Mouse (Mus musculus) megakaryocyte, embryonic 14.5 days (primary cell): ENCODE results near the gene Ldlr. TPM values are rescaled to one million over a fixed set of nuclear protein-coding genes. Genes with fewer than 3 reads are reported as not detected.
"Not testable (repeated sequence)": the region's sequence is repeated elsewhere in the genome, so short reads cannot be mapped to it uniquely, and the experiment has no call there.

ENCODE experiments used
- H3K27me3 ChIP-seq: replicated peaks from 2 replicates; pipeline ENCODE3; 2012; ENCODE audit warnings: inconsistent platforms
- H3K36me3 ChIP-seq: replicated peaks from 2 replicates; pipeline ENCODE3; 2012; ENCODE audit warnings: low read length, inconsistent platforms, mixed read lengths
- H3K4me1 ChIP-seq: 2 replicates; pipeline ENCODE4 v1.6.1; 2012; ENCODE audit warnings: inconsistent platforms
- H3K4me3 ChIP-seq: replicated peaks from 2 replicates; pipeline ENCODE3; 2012; ENCODE audit warnings: moderate library complexity, mild to moderate bottlenecking, inconsistent platforms
- H3K9me3 ChIP-seq: 2 replicates; pipeline ENCODE4 v1.6.1; 2012; ENCODE audit warnings: inconsistent platforms
- FLI1 ChIP-seq: IDR thresholded peaks from 2 replicates; pipeline ENCODE4 v1.6.1; 2012; ENCODE audit warnings: low read length, inconsistent platforms, mixed read lengths
- GATA1 ChIP-seq: IDR thresholded peaks from 3 replicates; pipeline ENCODE4 v1.6.1; 2012; ENCODE audit warnings: mixed read lengths, low read length, inconsistent platforms, borderline replicate concordance
- polyA plus RNA-seq: library from polyadenylated mRNA; stranded (reverse); fragments of >175 nt; gene quantifications from 2 replicates; pipeline ENCODE4 v1.2.3, GENCODE M21; 2012; ENCODE audit warnings: low replicate concordance; ENCODE audit not compliant: insufficient read depth

The Ldlr gene
- polyA plus RNA-seq, 1 experiment, result 26.9 TPM

DNA sequence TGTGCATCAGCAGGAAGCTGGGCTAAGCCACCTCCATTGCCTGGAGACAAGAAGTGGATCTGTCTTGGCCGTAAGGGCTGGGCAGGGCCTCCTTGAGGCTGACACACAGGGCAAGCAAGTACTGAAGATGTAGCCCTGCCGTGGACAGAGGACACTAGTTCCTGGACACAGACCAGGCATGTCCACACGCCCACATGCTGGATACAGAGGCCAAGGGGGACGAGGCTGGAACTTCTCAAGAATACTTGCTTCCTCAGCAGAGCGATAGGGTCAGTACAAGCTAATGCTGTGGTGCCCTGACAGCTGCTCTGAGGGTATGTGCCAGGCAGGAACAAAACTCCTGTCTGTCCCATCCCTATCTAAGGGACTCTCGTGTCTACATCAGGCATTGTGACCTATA lies 26.2 kb upstream of the Ldlr start:
- Histone ChIP-seq H3K9me3 (no peaks in the 10 kb centered on the region), H3K27me3 (no peaks in the 10 kb centered on the region), H3K4me3 (no peak overlapping the region), H3K36me3 (peaks cover 93% of the 10 kb centered on the region), H3K4me1 (peaks cover 60% of the 10 kb centered on the region)
- TF ChIP-seq GATA1 (no peak), FLI1 (no peak)

DNA sequence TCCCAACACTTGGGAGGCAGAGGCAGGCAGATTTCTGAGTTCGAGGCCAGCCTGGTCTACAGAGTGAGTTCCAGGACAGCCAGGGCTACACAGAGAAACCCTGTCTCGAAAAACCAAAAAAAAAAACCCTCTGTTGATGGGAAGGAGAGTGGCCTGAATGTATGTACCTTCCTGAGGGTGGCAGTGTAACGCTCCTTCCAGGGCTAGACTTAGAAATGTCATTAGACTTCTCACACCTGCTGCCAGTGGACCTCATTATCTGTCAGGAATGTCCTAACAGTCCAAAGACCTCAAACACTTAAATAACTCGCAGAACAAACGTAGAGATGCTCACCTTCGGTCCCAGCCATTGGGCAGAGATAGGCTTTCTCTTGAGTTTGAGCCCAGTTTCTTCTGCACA lies 24.0 kb upstream of the Ldlr start:
- H3K4me3 ChIP-seq, H3K27me3 ChIP-seq, H3K9me3 ChIP-seq: not testable (repeated sequence)
- peaks cover 93% of the 10 kb centered on the region for H3K36me3 ChIP-seq
- H3K4me1 ChIP-seq, result peaks cover 39% of the 10 kb centered on the region

DNA sequence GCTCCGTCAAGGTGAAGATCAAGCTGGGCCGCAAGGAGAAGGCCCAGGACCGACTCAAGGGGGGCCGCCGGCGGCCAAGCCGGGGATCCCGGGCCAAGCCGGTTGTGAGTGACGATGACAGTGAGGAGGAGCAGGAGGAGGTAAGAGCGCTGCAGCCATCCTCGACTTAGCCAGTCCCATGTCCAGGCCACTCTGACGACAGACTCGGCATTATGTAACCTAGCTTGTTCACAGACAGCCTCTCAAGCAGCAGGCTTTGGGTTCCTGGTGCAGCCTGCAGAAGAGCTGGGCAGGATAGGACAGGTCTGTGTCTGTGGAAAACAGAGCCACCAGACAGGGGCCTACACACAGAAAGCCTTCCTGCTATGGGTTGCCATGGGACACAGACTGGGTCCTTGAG lies 22.2 kb upstream of the Ldlr start:
- no peak for TF ChIP-seq GATA1
- no peak for TF ChIP-seq FLI1
- Histone ChIP-seq H3K4me3 (no peak overlapping the region), H3K4me1 (peaks cover 21% of the 10 kb centered on the region), H3K27me3 (no peaks in the 10 kb centered on the region), H3K9me3 (no peaks in the 10 kb centered on the region), H3K36me3 (peaks cover 94% of the 10 kb centered on the region)

- TF ChIP-seq GATA1 (no peak), FLI1 (no peak)
- no peak overlapping the region for H3K4me3 ChIP-seq
- peaks cover 6% of the 10 kb centered on the region for H3K4me1 ChIP-seq
- H3K36me3 ChIP-seq, result peaks cover 93% of the 10 kb centered on the region
- no peaks in the 10 kb centered on the region for H3K9me3 ChIP-seq
- H3K27me3 ChIP-seq, result no peaks in the 10 kb centered on the region
Observed at GRCm38 (mm10) chr9:21703494-21703893, 19.8 kb upstream of the Ldlr start.

DNA sequence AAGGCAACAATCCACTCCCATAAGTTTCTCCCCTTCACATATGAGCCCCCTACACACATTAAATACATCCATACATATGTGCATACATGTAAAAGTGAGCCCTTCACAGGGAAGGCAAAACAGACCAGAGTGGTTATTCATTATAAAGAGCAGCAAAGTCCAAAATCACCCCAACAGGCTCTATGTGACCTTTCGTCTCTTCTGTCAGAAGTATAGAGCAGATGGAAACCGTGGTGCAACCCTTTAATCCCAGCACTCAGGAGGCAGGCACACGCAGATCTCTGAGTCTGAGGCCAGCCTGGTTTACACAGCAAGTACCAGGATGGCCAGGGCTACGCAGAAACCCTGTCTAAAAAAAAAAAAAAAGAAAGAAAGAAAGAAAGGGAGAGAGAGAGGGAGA lies 17.2 kb upstream of the Ldlr start:
- H3K27me3 ChIP-seq, result no peaks in the 10 kb centered on the region
- H3K4me3 ChIP-seq, result no peak overlapping the region
- TF ChIP-seq FLI1, result no peak
- TF ChIP-seq GATA1, result no peak
- peaks cover 82% of the 10 kb centered on the region for H3K36me3 ChIP-seq
- H3K9me3 ChIP-seq, result no peaks in the 10 kb centered on the region
- H3K4me1 ChIP-seq, result peaks cover 11% of the 10 kb centered on the region

DNA sequence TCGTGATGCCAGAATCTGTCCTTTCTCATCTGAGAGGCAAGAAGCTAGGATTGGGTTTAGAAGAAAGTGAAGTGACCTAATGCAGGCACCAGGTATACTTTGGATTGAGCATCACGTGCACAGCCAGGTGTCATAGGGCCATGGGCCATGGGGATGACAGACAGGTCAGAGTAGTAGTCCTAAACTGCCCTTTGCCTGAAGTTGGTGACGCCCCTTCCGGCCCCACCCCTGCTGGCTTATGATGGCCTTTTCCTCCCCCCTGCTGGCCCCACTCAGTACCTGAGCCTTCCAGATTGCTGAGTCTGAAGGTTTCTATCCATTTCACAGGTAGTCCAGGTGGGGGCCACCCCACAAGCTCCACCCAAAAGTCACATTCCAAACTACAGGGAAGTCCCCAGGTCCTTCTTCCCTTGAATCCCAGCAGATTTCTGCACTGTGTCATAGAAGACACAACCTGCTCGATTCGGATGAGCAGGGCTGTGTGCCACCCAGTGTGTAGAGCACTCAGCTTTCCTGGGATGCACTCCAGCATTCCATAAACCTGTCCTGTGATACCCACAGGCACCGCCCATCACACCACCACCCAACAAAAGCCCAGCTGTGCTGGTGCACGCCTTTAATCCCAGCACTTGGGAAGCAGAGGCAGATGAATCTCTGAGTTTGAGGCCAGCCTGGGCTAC lies 16.6 kb upstream of the Ldlr start:
- Histone ChIP-seq H3K4me1 (peaks cover 11% of the 10 kb centered on the region), H3K36me3 (peaks cover 76% of the 10 kb centered on the region), H3K4me3 (no peak overlapping the region), H3K27me3 (no peaks in the 10 kb centered on the region), H3K9me3 (no peaks in the 10 kb centered on the region)
- no peak for TF ChIP-seq FLI1
- no peak for TF ChIP-seq GATA1

DNA sequence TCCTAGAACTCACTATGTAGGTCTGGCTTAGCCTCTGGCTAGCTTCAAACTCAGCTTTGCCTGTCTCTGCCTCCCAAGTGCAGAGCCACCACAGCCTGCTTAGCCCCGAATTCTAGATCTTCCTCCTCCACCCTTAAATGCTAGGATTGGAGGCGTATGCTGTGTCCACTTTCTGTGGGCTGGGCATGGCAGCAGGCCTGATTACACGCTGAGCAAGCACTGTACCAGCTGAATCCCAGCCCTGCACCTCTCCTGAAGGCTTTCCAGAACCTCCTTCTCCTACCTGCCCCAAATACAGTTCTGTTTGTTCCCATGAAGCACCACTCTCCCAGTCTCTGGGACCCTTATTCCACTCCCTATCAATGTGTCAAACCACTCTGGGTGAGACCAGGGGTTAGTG lies 13.9 kb upstream of the Ldlr start:
- no peak for TF ChIP-seq GATA1
- no peak for TF ChIP-seq FLI1
- H3K4me1 ChIP-seq, result peaks cover 16% of the 10 kb centered on the region
- H3K27me3 ChIP-seq, result no peaks in the 10 kb centered on the region
- peaks cover 59% of the 10 kb centered on the region for H3K36me3 ChIP-seq
- H3K9me3 ChIP-seq, result 0 out of 2 replicates have a peak, but pooled peaks cover 4% of the 10 kb centered on the region
- H3K4me3 ChIP-seq, result no peak overlapping the region

DNA sequence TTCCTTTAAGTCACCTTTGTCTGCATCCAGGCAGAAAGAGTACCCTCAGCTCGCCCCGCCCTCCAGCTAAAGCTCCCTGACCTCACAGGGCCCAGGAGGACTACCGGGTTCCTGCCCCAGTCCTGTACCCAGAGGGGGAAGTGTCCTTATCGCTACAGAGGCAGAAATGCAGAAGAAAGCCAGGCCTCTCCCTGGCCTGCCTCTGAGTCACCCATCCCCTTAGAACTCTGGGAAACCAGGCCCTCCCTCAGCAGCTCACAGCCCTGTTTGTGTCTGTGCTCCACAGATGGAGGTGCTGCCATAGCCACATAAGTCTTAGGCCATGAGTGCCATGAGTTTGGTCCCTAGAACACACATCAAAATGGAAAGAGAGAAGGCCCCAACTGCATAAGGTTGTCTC lies 8.0 kb upstream of the Ldlr start:
- TF ChIP-seq GATA1 (no peak), FLI1 (no peak)
- H3K4me3 ChIP-seq, result peak overlapping the region; percentile 84
- H3K4me1 ChIP-seq, result peaks cover 57% of the 10 kb centered on the region
- H3K9me3 ChIP-seq, result 0 out of 2 replicates have a peak, but pooled peaks cover 4% of the 10 kb centered on the region
- peaks cover 14% of the 10 kb centered on the region for H3K36me3 ChIP-seq
- no peaks in the 10 kb centered on the region for H3K27me3 ChIP-seq

DNA sequence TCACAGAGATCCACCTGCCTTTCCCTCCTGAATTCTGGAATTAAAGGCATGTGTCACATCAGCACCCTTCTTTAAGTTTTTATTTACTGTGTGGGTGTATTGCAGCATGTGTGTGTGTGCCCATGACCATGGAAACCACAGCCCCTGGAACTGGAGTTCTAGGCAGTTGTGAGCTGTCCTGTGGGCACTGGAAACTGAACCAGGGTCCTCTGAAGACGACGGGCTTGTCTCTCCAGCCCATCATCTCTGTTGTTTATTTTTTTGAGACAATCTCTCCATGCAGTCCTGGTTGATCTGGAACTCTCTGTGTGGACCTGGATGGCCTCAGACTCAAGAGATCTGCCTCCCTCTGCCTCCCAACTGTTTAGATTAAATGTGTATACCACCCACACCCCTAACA lies 6.3 kb upstream of the Ldlr start:
- peaks cover 73% of the 10 kb centered on the region for H3K4me1 ChIP-seq
- H3K27me3 ChIP-seq, result no peaks in the 10 kb centered on the region
- TF ChIP-seq FLI1, result no peak
- TF ChIP-seq GATA1, result no peak

DNA sequence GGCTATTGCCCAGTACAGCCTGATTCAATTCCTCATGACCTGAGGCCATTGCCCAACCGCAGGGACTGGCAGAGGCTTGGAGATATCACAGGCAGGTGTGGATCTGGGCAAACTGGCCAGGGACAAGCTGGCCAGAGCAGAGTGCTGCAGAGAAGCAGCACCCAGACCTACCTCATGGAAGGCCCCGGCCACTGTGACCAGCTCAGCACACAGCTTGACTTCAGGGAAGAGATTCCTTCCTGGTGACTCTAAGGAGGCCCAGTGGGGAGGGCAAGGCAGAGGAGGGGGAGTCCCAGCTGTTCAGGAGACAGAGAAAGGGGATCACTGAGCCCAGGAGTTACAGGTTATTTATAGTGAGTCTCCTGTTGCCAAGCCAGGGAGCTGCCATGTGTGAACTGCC lies 2.2 kb upstream of the Ldlr start:
- TF ChIP-seq FLI1, result no peak
- TF ChIP-seq GATA1, result no peak
- Histone ChIP-seq H3K9me3 (no peaks in the 10 kb centered on the region), H3K36me3 (peaks cover 20% of the 10 kb centered on the region), H3K4me1 (peaks cover 81% of the 10 kb centered on the region), H3K27me3 (no peaks in the 10 kb centered on the region), H3K4me3 (no peak overlapping the region)

More for the DNA sequence above, 6.3 kb upstream of the Ldlr start:
- 0 out of 2 replicates have a peak, but pooled peaks cover 4% of the 10 kb centered on the region for H3K9me3 ChIP-seq
- H3K4me3 ChIP-seq, result no peak overlapping the region
- H3K36me3 ChIP-seq, result peaks cover 18% of the 10 kb centered on the region

- H3K36me3 ChIP-seq, result peaks cover 47% of the 10 kb centered on the region
- H3K4me1 ChIP-seq, result peaks cover 86% of the 10 kb centered on the region
- H3K27me3 ChIP-seq, result no peaks in the 10 kb centered on the region
- no peaks in the 10 kb centered on the region for H3K9me3 ChIP-seq
- TF ChIP-seq GATA1 (no peak), FLI1 (no peak)
- H3K4me3 ChIP-seq, result peak overlapping the region; percentile 93
Observed at GRCm38 (mm10) chr9:21724147-21724536, 859 bp downstream of the Ldlr start.
